Mouse (Mus musculus) monocyte, adult 5-6 weeks (primary cell): ENCODE measurements around the gene Foxd3. TPM values are rescaled to one million over a fixed set of nuclear protein-coding genes. Genes with fewer than 3 reads are reported as not detected.
"Not testable (repeated sequence)": the region's sequence is repeated elsewhere in the genome, so short reads cannot be mapped to it uniquely, and the experiment has no call there.

Experiments
- ATAC-seq: fragments of 153-309, 156-312 bp; replicated peaks from 2 replicates; pipeline ENCODE4 v1.8.0; 2017; ENCODE audit warnings: mild to moderate bottlenecking; ENCODE audit not compliant: low TSS enrichment, insufficient number of reproducible peaks, severe bottlenecking, poor library complexity, low FRiP score
- total RNA-seq: library from RNA; stranded (forward); fragments of 200-1000, 200-491, 200-594 nt; gene quantifications from 3 replicates; pipeline ENCODE4 v1.2.3, GENCODE M21; 2017

Gene Foxd3
- not detected in 3 replicates for total RNA-seq

GRCm38 (mm10) chr4:99655937-99656604 is at the start of gene Foxd3:
Foxd3 (plus strand) TSS chr4:99656299.
- ATAC-seq, result no peak

GRCm38 (mm10) chr4:99612156-99612555 is 43.9 kb upstream of the Foxd3 start:
- ATAC-seq, result no peak

- ATAC-seq, result no peak
Observed at GRCm38 (mm10) chr4:99612609-99613350, 43.3 kb upstream of the Foxd3 start.

- ATAC-seq, result no peak
Observed at GRCm38 (mm10) chr4:99626047-99626844, 29.9 kb upstream of the Foxd3 start.

- no peak for ATAC-seq
Observed at GRCm38 (mm10) chr4:99627057-99627456, 29.0 kb upstream of the Foxd3 start.

- ATAC-seq, result no peak
Observed at GRCm38 (mm10) chr4:99636038-99636437, 20.1 kb upstream of the Foxd3 start.

GRCm38 (mm10) chr4:99636711-99637110 is 19.4 kb upstream of the Foxd3 start:
- ATAC-seq, result no peak

- ATAC-seq, result not testable (repeated sequence)
Observed at GRCm38 (mm10) chr4:99640619-99641018, 15.5 kb upstream of the Foxd3 start.

- ATAC-seq, result no peak
Observed at GRCm38 (mm10) chr4:99641920-99642319, 14.2 kb upstream of the Foxd3 start.

- no peak for ATAC-seq
Observed at GRCm38 (mm10) chr4:99645560-99645959, 10.5 kb upstream of the Foxd3 start.

GRCm38 (mm10) chr4:99650088-99650944 is 5.8 kb upstream of the Foxd3 start:
- no peak for ATAC-seq

- ATAC-seq, result no peak
Observed at GRCm38 (mm10) chr4:99650945-99651690, 5.0 kb upstream of the Foxd3 start.

- ATAC-seq, result no peak
Observed at GRCm38 (mm10) chr4:99651823-99652450, 4.2 kb upstream of the Foxd3 start.

GRCm38 (mm10) chr4:99652576-99653210 is 3.4 kb upstream of the Foxd3 start:
- ATAC-seq, result no peak

GRCm38 (mm10) chr4:99653216-99653607 is 2.9 kb upstream of the Foxd3 start:
- ATAC-seq, result no peak

- ATAC-seq, result no peak
Observed at GRCm38 (mm10) chr4:99653608-99654221, 2.4 kb upstream of the Foxd3 start.
